Mouse (Mus musculus): ENCODE measurements around the gene Rhox2f.
"Not testable (repeated sequence)": the region's sequence is repeated elsewhere in the genome, so short reads cannot be mapped to it uniquely, and the experiment has no call there.

Rhox2f gene

GRCm38 (mm10) chrX:37571105-37571504 is at the start of gene Rhox2f:
Gene Rhox2f, plus strand, starts transcription at chrX:37571405.
- DNase-seq: not testable (repeated sequence)

- not testable (repeated sequence) for DNase-seq
These were observed 41.1 kb upstream of the Rhox2f start, which contains the start of gene Rhox2e for GRCm38 (mm10) chrX:37530152-37530551. Gene Rhox2e, plus strand, starts transcription at chrX:37530452.

- DNase-seq: not testable (repeated sequence)
These were observed 29.5 kb upstream of the Rhox2f start, which contains the start of gene Rhox3e for GRCm38 (mm10) chrX:37541719-37542118. Gene Rhox3e, plus strand, starts transcription at chrX:37542019.

- DNase-seq: not testable (repeated sequence)
These were observed 14.1 kb upstream of the Rhox2f start, which contains the start of gene Rhox4e for GRCm38 (mm10) chrX:37557112-37557511. Gene Rhox4e, plus strand, starts transcription at chrX:37557412.

DNA sequence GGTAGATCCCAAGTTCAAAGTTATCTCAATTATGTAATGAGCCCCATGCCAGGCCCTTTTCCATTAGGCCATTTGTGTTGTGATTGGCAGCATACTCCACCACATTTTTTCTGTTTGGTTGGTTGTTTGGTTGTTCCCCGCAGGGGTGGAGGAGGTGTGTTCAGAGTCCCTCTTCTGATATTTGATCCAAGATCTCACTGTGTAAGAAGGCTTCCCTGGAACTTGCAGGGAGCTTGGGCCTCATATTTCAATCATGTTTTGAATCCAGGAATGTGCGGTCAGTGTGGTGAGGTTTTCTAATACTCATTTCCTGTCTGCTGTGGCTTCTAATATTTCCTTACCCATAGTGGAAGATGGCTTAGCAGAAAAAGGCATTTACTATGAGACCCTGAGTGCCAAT is 1.4 kb downstream of the Rhox2f start:
- DNase-seq: not testable (repeated sequence)

GRCm38 (mm10) chrX:37580692-37581091 is 9.5 kb downstream of the Rhox2f start, which contains the start of gene Rhox3f:
Gene Rhox3f, plus strand, starts transcription at chrX:37580992.
- not testable (repeated sequence) for DNase-seq

DNA sequence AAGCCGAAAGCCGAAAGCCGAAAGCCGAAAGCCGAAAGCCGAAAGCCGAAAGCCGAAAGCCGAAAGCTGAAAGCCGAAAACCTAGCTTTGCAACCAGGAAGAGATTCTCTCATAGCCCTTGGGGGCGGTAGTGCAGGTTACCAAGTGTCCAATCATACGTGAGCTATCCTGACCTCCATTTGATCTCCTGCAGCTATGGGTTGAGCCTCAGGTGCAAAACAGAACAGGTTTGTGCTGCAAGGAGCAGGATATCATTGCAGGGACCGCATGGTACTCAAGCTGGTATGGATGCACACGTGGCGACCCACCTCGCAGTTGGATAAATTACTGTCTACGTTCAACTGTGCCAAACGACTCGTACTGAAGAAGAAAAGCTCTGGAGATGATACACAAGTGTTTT is 36.4 kb downstream of the Rhox2f start, which contains the start of gene Rhox4f:
Rhox4f (minus strand) TSS at position 101 of the 400 bp plus-strand sequence.
- not testable (repeated sequence) for DNase-seq
